Mouse (Mus musculus) ES-E14 (cell line): ENCODE results near the gene Fli1. TPM values are rescaled to one million over a fixed set of nuclear protein-coding genes. Genes with fewer than 3 reads are reported as not detected.

Source experiments
- DNase-seq: peaks from one replicate; pipeline ENCODE4 v3.0.0-alpha.2; 2013; ENCODE audit warnings: low read depth, low spot score
- H3K27ac ChIP-seq: 2 replicates; pipeline ENCODE4 v1.5.1; 2012; ENCODE audit warnings: low read depth, mild to moderate bottlenecking, low read length, moderate library complexity, mixed read lengths; ENCODE audit not compliant: poor library complexity, insufficient read depth, severe bottlenecking
- H3K36me3 ChIP-seq: 2 replicates; pipeline ENCODE4 v1.6.1; 2012; ENCODE audit warnings: mild to moderate bottlenecking, low read length, moderate library complexity, mixed read lengths; ENCODE audit not compliant: control insufficient read depth, poor library complexity, insufficient read depth, severe bottlenecking
- H3K4me1 ChIP-seq, 2 experiments: fragments of 150-350 bp in 1 of 2; sonication (generic) in 1 of 2; 2 replicates each; pipeline ENCODE4 v1.6.1; 2012; ENCODE audit warnings: low read length in 2 of 2, mild to moderate bottlenecking in 1 of 2, mixed read lengths in 1 of 2; ENCODE audit not compliant: control insufficient read depth in 2 of 2, insufficient read depth in 2 of 2, poor library complexity in 1 of 2
- H3K4me3 ChIP-seq, 2 experiments: fragments of 150-350 bp in 1 of 2; sonication (generic) in 1 of 2; 2 replicates each; pipeline ENCODE4 v1.5.1; 2012; ENCODE audit warnings: low read length in 2 of 2, low read depth in 1 of 2, mild to moderate bottlenecking in 1 of 2, mixed read lengths in 1 of 2; ENCODE audit not compliant: insufficient read depth in 1 of 2, poor library complexity in 1 of 2, severe bottlenecking in 1 of 2
- H3K9ac ChIP-seq: 2 replicates; pipeline ENCODE4 v1.6.1; 2012; ENCODE audit warnings: low read depth, mild to moderate bottlenecking, low read length, mixed read lengths; ENCODE audit not compliant: poor library complexity, insufficient read depth, severe bottlenecking
- H3K9me3 ChIP-seq: fragments of 150-350 bp; sonication (generic); 2 replicates; pipeline ENCODE4 v1.6.1; 2012; ENCODE audit warnings: low read depth, mild to moderate bottlenecking, low read length; ENCODE audit not compliant: control insufficient read depth, insufficient read depth
- CHD2 ChIP-seq: IDR thresholded peaks from 2 replicates; pipeline ENCODE4 v1.6.1; 2014; ENCODE audit warnings: mild to moderate bottlenecking, low read depth, low read length, inconsistent platforms
- HCFC1 ChIP-seq: IDR thresholded peaks from 2 replicates; pipeline ENCODE4 v1.6.1; 2012; ENCODE audit warnings: low read length, inconsistent platforms, borderline replicate concordance; ENCODE audit not compliant: insufficient read depth
- MAFK ChIP-seq: IDR thresholded peaks from 2 replicates; pipeline ENCODE4 v1.6.1; 2014; ENCODE audit warnings: mild to moderate bottlenecking, low read depth, low read length, inconsistent platforms; ENCODE audit not compliant: insufficient read depth
- ZC3H11A ChIP-seq: IDR thresholded peaks from 2 replicates; pipeline ENCODE4 v1.6.1; 2012; ENCODE audit warnings: low read depth, mild to moderate bottlenecking, inconsistent platforms, low read length, borderline replicate concordance
- ZNF384 ChIP-seq: IDR thresholded peaks from 2 replicates; pipeline ENCODE4 v1.6.1; 2012; ENCODE audit warnings: low read depth, low read length, inconsistent platforms
- in situ Hi-C, 2 experiments: fragments of 600-800 bp; cut with MboI; formaldehyde crosslinking; loops; one replicate each; pipeline ENCODE4 v1.15.1; 2025; ENCODE audit warnings: low sequenced_read_pairs in 2 of 2, inconsistent platforms in 1 of 2; ENCODE audit not compliant: unreplicated experiment in 2 of 2
- total RNA-seq: library from RNA; depleted of rRNA; stranded (reverse); fragments of 300-350 nt; gene quantifications from 2 replicates; pipeline ENCODE4 v1.2.3, GENCODE M21; 2012

The Fli1 gene
- total RNA-seq, 1 experiment, result 0.40 TPM

GRCm38 (mm10) chr9:32514406-32515058 is 28.1 kb downstream of the Fli1 start:
- no peak overlapping the region for H3K4me3 ChIP-seq
- no peaks in the 10 kb centered on the region for H3K9me3 ChIP-seq
- H3K9ac ChIP-seq, result no peak overlapping the region
- H3K4me1 ChIP-seq, result peaks cover 0 to 2% of the 10 kb centered on the region in 2 experiments; a peak in 1 of 4 replicates
- in situ Hi-C loops, result no loop called here
- TF ChIP-seq HCFC1 (no peak), ZC3H11A (no peak), CHD2 (no peak), ZNF384 (no peak), MAFK (no peak)
- DNase-seq, result no peak
- H3K36me3 ChIP-seq, result no peaks in the 10 kb centered on the region
- no peak overlapping the region for H3K27ac ChIP-seq

GRCm38 (mm10) chr9:32513471-32513870 is 29.2 kb downstream of the Fli1 start:
- TF ChIP-seq ZNF384 (no peak), MAFK (no peak), ZC3H11A (no peak), HCFC1 (no peak), CHD2 (no peak)
- no peak for DNase-seq
- Histone ChIP-seq H3K4me3 (no peak overlapping the region), H3K27ac (no peak overlapping the region), H3K9ac (no peak overlapping the region), H3K36me3 (no peaks in the 10 kb centered on the region), H3K4me1 (peaks cover 0 to under 1% of the 10 kb centered on the region in 2 experiments; a peak in 1 of 4 replicates), H3K9me3 (no peaks in the 10 kb centered on the region)
- in situ Hi-C loops, result no loop called here

GRCm38 (mm10) chr9:32510454-32511263 is 32.0 kb downstream of the Fli1 start:
- Histone ChIP-seq H3K27ac (no peak overlapping the region), H3K4me3 (no peak overlapping the region), H3K4me1 (no peaks in the 10 kb centered on the region), H3K9me3 (no peaks in the 10 kb centered on the region), H3K36me3 (no peaks in the 10 kb centered on the region), H3K9ac (no peak overlapping the region)
- in situ Hi-C loops, result no loop called here
- TF ChIP-seq ZNF384, result no peak
- TF ChIP-seq HCFC1, result no peak
- no peak for TF ChIP-seq ZC3H11A
- no peak for TF ChIP-seq MAFK
- no peak for TF ChIP-seq CHD2
- no peak for DNase-seq

- H3K4me3 ChIP-seq, result no peak overlapping the region
- H3K4me1 ChIP-seq, result no peaks in the 10 kb centered on the region
- no peak overlapping the region for H3K9ac ChIP-seq
- in situ Hi-C loops, result no loop called here
- H3K9me3 ChIP-seq, result no peaks in the 10 kb centered on the region
- H3K27ac ChIP-seq, result no peak overlapping the region
- no peak for DNase-seq
- TF ChIP-seq MAFK (no peak), CHD2 (no peak), ZNF384 (no peak), HCFC1 (no peak), ZC3H11A (no peak)
- no peaks in the 10 kb centered on the region for H3K36me3 ChIP-seq
Observed at GRCm38 (mm10) chr9:32509706-32510156, 32.9 kb downstream of the Fli1 start.
